Mouse (Mus musculus) skeletal muscle tissue, adult 2 months (tissue): ENCODE measurements around the gene Spire2.
"Not testable (repeated sequence)": the region's sequence is repeated elsewhere in the genome, so short reads cannot be mapped to it uniquely, and the experiment has no call there.

Experiments
- DNase-seq: peaks from one replicate; pipeline ENCODE4 v3.0.0-alpha.2; 2012; ENCODE audit warnings: low read depth, low spot score

Spire2 gene

DNA sequence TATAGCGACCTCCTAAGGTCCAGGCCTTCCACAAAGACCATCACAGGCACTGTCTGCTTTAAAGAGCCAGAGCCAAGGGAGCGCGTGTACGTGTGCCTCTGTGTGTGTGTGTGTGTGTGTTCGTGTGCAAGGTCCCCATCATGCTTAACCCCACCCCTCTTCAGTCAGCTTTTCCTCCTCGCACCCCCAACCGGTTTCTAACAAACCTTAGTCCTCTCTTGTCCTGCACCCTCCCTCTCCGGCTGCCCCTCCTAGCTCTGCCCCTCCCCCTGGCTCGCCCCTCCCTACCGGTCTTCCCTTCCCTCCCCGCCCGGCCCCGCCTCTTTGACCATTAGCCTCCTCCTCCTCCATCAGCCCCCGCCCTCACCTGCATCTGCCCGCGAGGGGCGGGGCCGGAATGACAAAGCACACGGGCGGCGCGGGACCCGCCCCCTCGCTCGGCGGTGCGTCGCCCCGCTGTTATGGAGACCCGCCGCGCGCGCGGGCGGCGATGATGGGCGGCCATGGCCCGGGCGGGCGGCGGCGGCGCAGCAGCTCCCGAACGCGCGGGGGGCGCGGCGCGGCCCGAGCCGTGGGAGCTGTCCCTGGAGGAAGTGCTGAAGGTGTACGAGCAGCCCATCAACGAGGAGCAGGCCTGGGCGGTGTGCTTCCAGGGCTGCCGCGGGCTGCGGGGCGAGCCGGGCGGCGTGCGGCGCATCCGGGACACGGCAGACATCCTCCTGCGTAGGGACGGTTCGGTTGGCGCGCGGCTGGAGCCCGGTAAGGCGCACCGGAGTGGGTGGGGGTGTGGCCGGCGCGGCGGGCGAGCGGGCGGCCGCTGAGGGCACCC lies at the start of gene Spire2:
TSS of gene Spire2 (plus strand) at position 452 of the 829 bp plus-strand sequence.
- DNase-seq: no peak

DNA sequence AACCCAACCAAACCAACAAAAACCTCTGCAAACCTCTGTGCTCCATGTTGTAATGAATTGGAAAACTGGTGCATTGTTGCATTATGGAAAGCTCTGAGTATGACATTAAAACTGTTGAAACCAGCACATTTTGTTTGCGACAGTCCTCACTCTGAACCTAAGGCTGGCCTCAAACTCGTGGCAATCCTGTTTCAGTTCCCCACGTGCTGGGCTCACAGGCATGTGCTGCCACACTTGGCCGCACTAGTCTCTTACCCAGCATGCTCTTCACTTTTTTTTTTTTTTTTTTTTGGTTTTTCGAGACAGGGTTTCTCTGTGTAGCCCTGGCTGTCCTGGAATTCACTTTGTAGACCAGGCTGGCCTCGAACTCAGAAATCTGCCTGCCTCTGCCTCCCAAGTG lies 49.5 kb upstream of the Spire2 start:
- DNase-seq: not testable (repeated sequence)

DNA sequence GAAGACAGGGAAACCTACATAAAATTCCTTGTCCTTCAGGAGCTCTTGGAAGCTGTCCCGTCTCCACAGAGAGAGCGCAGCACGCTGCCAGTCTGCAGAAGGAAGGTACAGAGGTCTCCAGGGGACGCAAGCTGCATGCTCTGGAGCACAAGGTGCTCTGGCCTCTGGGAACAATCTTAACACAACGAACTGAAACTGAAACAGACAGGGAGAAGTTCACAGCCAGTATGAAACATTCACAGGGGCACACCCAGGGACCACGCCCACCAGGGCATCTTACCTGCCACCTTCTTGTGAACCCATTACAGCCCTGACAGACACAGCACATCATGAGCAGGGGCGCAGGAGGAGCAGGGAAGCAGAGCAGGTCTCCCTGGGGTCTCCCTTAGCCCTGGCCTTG lies 48.5 kb upstream of the Spire2 start:
- no peak for DNase-seq

DNA sequence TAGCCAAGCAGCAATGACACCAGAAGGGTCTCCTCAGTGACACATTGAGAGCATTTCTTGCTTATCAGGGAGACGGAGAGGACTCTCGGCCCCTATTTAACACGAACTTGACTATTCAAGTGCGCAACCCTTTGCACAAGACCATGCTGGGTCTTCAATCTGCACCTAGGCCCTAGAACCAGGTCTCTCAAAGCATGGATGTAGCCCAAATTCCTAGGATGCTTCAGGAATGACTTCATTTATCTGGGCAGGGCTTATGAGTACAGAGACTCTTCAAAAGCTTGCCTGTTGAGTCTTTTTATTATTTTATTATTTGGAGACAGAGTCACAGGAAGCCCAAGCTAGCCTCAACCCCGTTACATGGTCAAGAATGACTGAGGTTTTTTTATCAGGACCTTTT lies 48.0 kb upstream of the Spire2 start:
- DNase-seq: no peak

DNA sequence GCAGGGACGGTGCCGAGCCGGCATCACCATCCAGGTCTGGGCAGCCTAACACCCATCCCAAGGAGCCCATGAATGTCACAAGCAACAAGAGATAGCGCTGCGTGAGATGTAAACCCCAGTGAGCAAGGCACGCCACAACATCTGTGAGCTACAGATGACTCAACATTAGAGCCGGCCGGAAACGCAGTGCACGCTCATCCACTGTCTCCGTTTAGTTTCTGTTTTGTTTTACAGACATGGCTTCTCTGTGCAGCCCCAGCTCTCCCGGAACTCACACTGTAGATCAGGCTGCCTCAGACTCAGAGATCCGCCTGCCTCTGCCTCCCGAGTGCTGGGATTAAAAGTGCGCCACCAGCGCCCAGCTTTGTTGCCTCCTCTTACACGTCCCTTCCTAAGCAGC lies 45.2 kb upstream of the Spire2 start:
- DNase-seq: no peak

DNA sequence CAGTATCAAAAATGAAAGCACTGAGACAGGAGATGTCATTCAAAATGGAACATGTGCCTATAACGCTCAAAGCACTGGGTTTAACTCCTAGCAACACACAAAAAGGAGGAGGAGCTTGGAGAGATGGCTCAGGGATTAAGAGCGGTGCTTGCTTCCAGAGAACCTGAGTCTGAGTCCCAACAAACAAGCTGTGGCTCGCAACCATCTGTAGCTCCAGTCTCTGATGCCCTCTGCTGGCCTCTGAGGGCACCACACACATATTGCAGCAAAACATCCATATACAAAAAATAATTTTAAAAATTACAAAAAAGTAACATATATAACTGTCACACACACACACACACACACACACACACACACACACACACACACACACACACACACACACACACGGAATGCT lies 42.3 kb upstream of the Spire2 start:
- DNase-seq: no peak

DNA sequence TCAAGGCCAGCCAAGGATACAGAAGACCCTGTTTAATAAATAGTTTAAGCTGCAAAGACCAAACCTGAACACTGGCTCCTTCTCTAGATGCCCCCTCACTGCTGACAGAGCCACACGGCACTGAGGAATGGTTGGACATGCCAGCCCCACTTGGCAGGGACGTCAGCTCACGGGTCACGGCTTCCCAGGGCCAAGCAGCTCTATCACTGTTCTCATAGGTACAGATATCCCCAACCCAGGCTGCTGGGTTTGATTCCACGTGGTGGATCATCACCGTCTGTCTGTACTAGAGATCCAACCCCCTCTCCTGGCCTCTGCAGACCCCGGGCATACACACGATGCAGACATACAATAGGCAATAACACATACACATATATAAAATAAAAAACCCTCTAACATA lies 41.8 kb upstream of the Spire2 start:
- no peak for DNase-seq

DNA sequence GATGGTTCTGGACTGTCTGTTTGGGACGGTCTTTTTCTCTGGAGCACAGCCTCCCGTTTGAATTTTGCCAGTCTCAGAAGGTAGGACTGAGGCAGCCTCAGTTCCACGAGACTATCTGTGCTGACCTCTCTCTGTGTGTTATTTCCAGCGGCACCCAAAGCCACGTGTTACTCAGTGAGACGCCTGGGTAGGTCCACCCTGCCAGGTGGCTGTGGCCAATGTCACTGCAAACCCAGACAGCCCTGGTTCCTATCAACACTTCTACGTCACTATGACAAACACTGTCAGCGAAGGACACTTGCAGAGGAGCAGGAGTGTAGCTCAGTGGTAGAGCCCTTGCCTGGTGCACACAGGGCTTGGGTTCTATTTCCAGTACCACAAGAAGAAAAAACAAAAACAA lies 40.8 kb upstream of the Spire2 start:
- no peak for DNase-seq

DNA sequence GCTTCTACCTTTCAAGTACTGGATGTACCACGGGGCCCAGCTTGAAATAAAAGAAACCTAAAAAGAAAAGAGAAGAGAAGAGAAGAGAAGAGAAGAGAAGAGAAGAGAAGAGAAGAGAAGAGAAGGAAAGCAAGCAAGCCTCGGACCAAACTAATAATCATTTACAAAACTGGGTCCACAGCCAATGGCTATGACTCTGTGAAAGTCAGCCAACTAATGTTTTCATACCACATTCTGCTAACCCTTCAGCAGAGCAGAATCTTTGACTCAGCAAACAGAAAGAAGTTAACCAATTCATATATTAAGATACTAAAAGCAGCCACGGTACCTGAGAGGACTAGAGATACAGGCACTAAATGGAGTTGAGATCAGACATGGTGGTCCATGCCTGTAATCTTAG lies 40.2 kb upstream of the Spire2 start:
- DNase-seq: no peak

DNA sequence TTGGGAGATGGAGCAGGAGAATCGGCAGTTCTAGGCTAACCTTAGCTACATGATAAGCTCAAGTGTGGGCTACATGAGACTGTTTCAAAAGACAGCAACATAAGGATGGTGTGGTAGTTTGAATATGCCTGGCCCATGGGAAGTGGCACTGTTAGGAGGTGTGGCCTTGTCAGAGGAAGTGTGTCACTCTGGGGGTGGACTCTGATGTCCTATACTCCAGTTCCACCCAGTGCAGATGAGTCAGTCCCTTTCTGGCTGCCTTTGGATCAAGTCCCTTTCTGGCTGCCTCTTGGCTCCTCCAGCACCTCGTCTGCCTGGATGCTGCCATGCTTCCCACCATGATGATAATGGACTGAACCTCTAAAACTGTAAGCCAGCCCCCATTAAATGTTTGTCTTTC lies 39.7 kb upstream of the Spire2 start:
- no peak for DNase-seq

DNA sequence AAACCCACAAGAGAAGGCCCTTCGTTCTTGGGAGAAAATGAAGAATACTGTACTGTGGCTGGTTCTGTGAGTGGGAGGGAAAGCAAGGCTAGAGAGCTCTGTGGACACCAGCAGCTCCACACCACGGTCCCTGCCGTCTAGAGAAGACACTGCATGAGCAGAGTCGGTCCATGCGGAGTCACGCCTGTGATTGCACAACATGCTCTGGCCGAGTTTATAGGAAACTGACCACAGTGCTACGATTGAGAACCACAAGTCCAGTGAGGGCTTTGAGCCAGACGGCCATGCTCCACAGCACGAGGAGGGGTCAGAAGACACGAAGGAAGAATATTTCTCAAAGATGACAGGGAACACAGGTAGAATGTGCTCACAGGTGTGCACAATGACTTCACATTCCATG lies 34.2 kb upstream of the Spire2 start:
- no peak for DNase-seq

DNA sequence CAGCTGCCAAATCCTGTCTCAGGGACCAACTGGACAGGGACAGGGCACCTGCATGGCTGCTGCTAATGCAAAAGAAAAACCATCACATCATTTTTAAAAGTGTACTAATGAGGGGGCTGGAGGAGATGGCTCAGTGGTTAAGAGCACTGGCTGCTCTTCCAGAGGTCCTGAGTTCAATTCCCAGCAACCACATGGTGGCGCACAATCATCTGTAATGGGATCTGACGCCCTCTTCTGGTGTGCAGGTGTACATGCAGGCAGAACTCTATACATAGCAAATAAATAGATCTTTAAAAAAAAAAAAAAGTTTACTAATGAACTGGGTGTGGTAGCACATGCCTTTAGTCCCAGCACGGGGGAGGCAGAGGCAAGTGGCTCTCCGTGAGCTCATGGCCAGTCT lies 23.8 kb upstream of the Spire2 start:
- DNase-seq: no peak

DNA sequence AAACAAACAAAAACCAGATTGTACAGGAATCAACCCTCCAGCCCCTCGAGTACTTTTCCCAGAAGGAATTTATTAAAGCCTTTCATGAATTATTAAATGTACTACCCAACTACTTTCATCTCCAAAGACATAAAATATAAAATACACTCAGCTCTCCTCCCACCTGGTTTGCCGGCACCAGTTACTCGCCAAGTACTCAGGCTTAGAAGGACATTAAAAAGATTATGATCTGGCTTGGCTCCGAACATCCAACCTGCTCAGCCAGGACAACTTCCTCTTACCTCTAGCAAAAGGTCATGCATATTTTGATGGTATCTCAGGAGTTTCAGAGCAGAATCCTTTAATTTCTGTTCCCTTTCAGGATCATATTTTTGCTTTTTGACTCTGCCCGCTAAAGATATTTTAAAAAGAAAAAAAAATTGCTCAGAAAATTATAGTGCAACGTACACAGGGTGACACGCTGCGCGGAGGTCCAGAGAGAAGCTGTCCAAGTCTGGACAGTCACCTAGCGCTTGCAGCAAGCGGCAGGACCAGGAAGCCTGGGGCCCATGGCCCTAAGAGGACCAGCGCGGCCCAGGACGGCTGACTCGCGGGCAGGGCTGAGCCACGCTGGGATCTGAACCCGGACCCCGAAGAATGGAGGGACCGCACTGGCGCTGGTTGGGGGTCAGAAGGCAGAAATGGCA lies 14.6 kb upstream of the Spire2 start:
- DNase-seq: no peak

DNA sequence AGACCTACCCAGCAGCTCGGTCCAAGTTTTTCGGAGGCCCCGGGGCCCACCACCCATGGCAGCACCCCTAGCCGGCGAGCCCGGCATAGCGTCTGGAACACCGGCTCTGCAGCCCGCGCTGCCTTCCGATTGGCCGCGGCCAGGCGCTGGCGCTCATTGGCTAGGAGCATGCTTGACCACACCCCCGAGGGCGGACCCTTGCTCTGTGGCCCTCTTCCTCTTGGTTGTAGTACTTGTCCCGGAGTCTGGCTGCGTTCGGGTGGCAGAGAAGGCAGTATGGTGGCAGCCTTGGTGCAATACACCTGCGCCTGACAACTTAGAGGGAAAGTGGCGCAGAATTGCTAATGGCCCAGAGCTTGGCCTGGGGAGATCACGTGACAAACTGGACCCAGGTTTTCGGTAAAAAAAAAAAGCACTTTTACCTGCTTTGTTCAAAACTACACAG lies 14.0 kb upstream of the Spire2 start, which contains the start of gene Fanca:
TSS of gene Fanca (minus strand) at position 110 of the 445 bp plus-strand sequence.
- DNase-seq: peak; percentile 82

DNA sequence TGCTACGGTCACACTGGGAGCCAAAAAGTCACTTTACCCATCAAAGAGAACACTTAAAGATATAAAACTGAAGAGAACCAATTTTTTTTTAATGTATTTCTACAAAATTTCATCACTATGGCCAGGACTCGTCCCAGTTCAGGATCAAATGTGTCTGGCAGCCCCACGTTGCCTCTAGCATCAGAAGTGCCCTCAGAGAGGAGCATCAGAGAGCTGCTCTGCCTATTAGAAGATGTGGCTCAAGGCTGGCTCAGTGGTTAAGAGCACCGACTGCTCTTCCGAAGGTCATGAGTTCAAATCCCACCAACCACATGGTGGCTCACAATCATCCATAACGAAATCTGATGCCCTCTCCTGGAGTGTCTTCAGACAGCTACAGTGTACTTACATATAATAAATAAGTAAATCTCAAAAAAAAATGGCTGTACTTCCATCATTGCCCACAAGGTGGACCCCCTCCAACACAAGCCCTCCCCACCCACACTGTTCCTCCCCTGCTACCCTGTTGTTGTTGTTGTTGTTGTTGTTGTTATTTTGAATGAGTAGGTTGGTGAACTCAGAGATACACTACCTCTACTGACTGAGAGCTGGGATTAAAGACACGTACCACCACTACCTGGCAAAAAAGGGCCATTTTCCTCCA lies 12.9 kb upstream of the Spire2 start:
- no peak for DNase-seq

DNA sequence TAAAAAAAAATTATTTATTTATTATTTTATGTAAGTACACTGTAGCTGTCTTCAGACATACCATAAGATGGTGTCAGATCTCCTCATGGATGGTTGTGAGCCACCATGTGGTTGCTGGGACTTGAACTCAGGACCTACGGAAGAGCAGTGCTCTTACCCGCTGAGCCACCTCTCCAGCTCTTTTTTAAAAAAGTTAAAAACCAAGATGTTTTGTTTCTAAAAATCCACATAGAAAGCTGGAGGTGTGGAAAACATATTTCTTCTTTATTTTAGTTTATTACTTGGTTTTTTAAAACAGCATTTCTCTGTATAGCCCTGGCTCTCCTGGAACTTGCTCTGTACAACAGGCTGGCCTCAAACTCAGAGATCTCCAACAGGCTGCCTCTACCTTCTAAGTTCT lies 4.0 kb upstream of the Spire2 start:
- DNase-seq: no peak

DNA sequence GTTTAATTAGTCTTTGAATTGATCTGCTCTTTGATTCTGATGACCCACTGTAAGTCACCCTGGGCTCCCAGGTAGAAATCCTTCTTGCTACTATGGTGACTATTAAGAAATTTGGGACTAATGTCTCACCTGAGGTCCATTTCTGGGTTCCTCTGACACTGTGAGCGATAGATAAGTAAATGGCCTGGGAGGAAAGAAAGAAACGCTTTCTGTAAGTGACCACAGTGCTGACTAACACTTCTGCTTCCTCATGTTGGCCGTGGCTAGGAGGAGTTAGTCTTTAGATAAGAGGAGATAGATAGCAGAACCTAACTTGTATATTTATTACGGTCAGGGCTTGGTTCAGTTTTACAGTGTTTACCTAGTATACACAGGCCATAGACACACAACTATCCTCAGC lies 3.2 kb upstream of the Spire2 start:
- DNase-seq: no peak

DNA sequence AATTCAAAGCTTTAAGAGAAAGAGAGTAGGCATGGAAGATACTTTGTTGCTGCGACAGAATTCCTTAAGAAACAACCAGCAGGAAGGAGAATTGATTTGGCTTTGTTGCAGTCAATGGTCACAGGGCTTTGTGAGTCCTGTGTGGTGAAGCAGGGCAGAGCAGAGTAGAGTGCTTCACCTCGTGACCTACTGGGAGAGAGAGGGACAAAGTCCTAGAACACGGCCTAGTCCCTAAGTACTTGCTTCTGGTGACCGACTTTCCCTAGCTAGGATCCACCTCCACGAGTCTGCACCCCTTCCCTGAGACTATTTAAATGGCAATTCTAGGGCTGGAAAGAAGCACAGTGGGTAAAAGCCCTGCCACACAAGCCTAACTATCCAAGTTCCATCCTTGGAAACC lies 2.6 kb upstream of the Spire2 start:
- DNase-seq: no peak

DNA sequence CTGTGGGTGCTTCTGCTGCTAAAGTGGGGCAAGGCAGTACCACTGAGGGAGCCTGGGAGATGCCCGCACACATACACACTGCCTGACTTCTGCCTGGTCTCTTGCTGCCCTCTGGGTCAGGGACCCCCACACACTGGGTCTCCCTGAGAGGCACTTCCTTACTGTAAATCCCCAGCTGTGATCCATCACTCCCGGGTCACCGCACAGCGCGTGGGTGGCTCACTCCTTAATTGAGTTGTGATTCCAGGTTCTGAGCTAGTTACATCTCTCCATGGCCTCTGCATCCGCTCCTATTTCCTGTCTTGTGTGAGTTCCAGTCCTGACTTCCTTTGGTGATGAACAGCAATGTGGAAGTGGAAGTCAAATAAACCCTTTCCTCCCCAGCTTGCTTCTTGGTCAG lies 1.8 kb upstream of the Spire2 start:
- no peak for DNase-seq

DNA sequence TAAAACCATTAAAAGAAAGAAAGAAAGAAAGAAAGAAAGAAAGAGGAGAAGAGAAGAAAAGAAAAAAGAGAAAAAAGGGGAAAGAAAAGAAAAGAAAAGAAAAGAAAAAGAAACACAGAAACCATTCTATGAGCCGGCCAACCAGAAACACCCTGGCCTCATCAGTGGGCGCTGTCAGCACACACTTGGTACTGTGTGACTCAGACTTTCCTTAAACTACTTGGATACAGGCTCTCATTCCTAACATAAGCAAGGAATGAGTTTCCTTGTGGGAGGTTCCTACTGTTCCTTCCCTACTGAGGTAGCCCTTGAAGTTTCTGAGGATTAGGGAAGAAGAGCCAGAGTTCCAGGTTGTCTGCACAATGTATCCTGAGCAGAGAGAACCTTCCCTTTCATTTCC lies 1.2 kb upstream of the Spire2 start:
- DNase-seq: no peak

DNA sequence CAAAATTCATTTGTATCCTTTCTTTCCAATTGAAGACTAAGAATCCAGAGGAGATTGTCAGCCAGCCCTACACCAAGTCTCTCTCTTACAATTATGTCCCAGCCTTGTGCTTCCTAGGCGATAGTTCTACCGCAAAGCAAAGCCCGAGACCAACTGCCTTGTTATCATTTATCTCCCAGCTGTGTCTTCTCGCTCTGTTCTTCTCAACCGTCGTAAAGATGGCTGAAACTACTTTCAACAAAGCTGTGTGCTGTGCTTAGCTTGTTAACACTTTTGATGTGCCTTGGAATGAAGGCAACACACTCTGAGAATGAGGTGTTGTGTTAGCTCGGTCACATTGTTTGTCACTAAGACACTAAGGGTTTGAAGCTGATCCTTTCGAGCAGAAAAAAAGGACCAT lies 703 bp upstream of the Spire2 start:
- DNase-seq: no peak

DNA sequence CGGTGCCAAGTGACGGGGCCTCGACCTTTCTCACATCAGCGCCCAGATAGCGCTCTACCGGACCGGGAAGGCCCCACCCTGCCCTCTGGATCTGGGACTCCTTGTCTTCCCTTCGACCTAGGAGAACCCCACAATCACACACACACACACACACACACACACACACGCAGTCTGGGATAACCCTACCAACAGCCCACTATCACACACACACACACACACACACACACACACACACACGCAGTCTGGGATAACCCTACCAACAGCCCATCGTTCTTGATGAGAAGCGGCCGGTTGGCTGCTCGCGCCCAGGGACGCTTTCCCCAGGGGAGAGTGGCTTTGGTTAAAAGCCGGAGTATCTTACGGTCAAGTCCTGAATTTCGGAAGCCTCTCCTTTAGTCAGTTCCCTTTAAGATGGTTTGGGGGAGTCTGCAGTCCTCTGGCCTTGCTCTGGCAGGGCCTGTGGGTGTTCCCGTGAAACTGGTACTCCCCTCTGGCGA lies 626 bp downstream of the Spire2 start:
- no peak for DNase-seq

DNA sequence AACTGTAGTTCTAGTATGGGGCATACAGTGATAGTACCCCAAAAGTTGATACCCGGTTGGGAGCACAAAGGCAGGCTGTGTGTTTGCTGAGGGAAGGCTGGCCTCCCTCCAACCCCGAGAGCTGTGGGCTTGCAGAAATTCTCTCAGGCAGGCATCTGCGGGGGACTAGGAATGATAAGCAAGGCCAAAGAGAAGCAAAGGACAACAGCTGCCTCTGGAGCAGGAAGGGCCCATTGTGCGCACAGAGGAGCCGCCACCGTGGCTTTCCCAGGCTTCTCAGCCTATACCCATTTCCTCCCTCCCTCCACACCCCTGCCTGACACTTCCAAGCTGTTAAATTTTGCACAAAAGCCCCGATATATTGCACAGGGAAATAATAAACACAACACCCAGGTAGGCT lies 1.4 kb downstream of the Spire2 start:
- DNase-seq: no peak
